Mouse (Mus musculus) testis, adult 2 months (tissue): ENCODE results near the gene Commd8. TPM values are rescaled to one million over a fixed set of nuclear protein-coding genes. Genes with fewer than 3 reads are reported as not detected.

Experiments
- H3K27ac ChIP-seq: fragments of 200-500 bp; 2 replicates; pipeline ENCODE4 v1.5.1; 2012; ENCODE audit warnings: low read depth, low read length; ENCODE audit not compliant: control insufficient read depth, insufficient read depth
- H3K27me3 ChIP-seq: fragments of 200-500 bp; 2 replicates; pipeline ENCODE4 v1.6.1; 2012; ENCODE audit warnings: mild to moderate bottlenecking, low read length, moderate library complexity; ENCODE audit not compliant: control insufficient read depth, insufficient read depth
- H3K36me3 ChIP-seq: fragments of 200-500 bp; 2 replicates; pipeline ENCODE4 v1.6.1; 2012; ENCODE audit warnings: mild to moderate bottlenecking, low read length; ENCODE audit not compliant: control insufficient read depth, insufficient read depth
- H3K4me1 ChIP-seq: fragments of 200-500 bp; 2 replicates; pipeline ENCODE4 v1.6.1; 2012; ENCODE audit warnings: low read length; ENCODE audit not compliant: control insufficient read depth, insufficient read depth
- H3K4me3 ChIP-seq: fragments of 200-500 bp; 2 replicates; pipeline ENCODE4 v1.5.1; 2012; ENCODE audit warnings: low read depth, mild to moderate bottlenecking, low read length, moderate library complexity, mixed read lengths; ENCODE audit not compliant: control insufficient read depth
- CTCF ChIP-seq: fragments of 200-500 bp; IDR thresholded peaks from 2 replicates; pipeline ENCODE4 v1.5.1; 2012; ENCODE audit warnings: low read depth, mild to moderate bottlenecking, inconsistent platforms, low read length, moderate library complexity; ENCODE audit not compliant: control insufficient read depth, insufficient read depth, insufficient replicate concordance
- POLR2A ChIP-seq: fragments of 200-500 bp; IDR thresholded peaks from 2 replicates; pipeline ENCODE4 v1.6.1; 2012; ENCODE audit warnings: low read depth, mild to moderate bottlenecking, inconsistent platforms, low read length, moderate library complexity; ENCODE audit not compliant: control insufficient read depth
- polyA plus RNA-seq: library from polyadenylated mRNA; depleted of rRNA; stranded (reverse); fragments of >200 nt; gene quantifications from 2 replicates; pipeline ENCODE4 v1.2.3, GENCODE M21; 2012; rRNA removed

Gene Commd8
- 2.7 and 3.7 TPM in 2 replicates for polyA plus RNA-seq

DNA sequence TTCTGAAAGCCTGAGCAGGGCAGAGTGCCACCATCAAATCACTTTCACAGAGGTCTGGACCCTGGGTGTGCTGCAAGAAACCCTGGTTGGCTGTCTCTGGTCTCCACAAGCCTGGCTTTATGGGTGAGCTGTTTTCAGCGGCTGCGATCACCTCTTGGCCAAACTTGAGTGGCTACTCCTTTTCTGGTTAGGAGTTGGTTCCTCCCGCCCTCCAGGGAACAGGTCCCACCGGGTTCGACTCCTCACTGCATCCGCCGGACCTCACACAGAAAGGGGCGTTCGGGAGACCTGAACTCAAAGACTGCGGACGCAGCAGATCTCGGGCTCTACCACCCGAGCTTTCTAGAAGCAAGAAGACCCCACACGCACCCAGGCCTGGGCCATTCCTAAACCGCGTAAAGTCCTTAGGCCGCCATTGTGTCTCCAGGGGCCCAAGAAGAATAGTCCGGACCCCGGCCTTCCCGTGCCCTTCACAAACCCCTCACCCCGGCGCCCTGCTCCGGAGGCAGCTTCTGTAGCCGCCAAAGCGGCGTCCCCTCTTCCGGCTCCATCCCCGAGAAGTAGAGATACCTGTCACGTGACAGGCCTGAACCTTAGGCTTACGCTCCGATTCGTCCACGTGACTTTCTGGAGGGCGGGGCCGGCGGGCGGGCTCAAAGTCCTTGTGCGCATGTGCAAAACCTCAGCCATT lies at the start of gene Commd8:
Gene Commd8 (minus strand): TSS at position 596 of the 691 bp plus-strand sequence.
- no peaks in the 10 kb centered on the region for H3K27me3 ChIP-seq
- H3K4me3 ChIP-seq: peak within 1 kb of the TSS; percentile 98
- no peaks in the 10 kb centered on the region for H3K36me3 ChIP-seq
- H3K27ac ChIP-seq: peak within 1 kb of the TSS; percentile 46
- no peaks in the 10 kb centered on the region; the same call in 1 of the 2 replicates for H3K4me1 ChIP-seq
- TF ChIP-seq POLR2A (peak; percentile 85), CTCF (no peak)

DNA sequence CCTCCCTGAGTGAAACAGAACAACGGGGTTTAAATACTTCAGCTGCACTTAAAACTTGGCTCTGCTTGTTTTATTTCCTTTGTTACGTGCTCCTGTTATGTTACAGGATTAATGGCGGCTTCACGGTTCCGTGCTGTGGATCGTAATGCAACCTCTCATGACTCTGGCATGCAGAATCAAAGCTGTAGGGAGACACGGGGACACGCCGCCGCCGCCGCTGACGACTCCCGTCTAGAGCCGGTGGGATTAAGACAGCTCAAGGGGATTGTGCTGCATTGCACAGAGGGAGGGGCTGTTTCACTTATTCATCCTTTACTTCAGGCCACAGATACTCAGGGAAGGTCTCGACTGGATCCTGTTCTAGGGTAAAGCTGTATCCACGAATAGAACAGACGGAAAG lies 43.8 kb upstream of the Commd8 start:
- Histone ChIP-seq H3K4me3 (no peak overlapping the region), H3K36me3 (no peaks in the 10 kb centered on the region), H3K27ac (no peak overlapping the region), H3K4me1 (no peaks in the 10 kb centered on the region; the same call in 1 of the 2 replicates), H3K27me3 (no peaks in the 10 kb centered on the region)
- TF ChIP-seq POLR2A (no peak), CTCF (no peak)

DNA sequence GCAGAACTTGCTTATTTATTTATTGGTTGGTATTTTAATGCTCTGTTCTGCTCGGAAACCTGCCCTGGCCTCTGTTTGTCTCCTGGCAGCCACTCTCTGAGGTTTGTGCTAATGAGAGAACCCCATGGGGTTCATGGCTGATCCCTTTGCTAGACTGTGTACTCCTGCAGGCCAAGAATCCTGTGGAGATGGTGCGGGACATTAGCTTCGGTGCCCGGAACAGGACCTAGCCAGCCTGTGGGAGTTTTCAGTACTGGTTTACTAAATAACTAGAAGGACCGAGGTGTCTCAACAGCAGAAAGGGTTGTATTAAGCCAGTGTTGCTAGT lies 42.8 kb upstream of the Commd8 start:
- Histone ChIP-seq H3K36me3 (no peaks in the 10 kb centered on the region), H3K27ac (no peak overlapping the region)
- TF ChIP-seq POLR2A (no peak), CTCF (no peak)

DNA sequence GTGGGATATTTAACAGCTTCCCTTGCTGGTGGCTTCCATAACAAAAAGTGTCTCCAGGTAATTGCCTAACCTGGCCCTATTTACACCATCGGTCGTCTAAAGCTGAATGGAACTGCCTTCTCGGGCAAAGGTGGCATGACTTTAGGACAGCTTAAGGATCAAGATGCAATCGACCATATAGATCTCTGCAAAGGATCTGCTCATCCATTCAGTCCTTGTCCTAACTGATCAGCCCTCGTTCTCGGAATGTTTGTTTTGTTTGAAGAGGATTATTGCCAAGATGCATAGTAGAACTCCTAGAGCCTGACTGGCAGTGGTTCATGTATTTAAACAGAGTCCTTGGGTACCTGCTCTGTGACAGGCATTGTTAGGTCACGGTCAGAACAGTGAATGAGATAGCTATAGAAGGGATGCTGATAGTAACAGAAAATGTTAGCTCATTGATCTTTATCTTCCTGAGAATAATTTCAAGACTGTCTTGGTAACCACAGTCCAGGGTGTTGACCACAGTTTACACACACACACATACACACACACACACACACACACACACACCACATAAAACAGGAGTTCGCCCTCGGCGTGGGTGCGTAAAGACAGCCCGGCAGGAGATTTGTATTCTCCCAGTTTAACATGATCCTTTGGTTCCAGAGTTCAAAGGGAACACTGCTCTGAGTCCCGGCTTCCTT lies 42.3 kb upstream of the Commd8 start:
- TF ChIP-seq CTCF (no peak), POLR2A (no peak)
- Histone ChIP-seq H3K27me3 (no peaks in the 10 kb centered on the region), H3K27ac (no peak overlapping the region), H3K4me1 (no peaks in the 10 kb centered on the region; the same call in 1 of the 2 replicates), H3K4me3 (no peak overlapping the region), H3K36me3 (no peaks in the 10 kb centered on the region)

More for the DNA sequence above, 42.8 kb upstream of the Commd8 start:
- no peak overlapping the region for H3K4me3 ChIP-seq
- H3K4me1 ChIP-seq: no peaks in the 10 kb centered on the region; the same call in 1 of the 2 replicates
- no peaks in the 10 kb centered on the region for H3K27me3 ChIP-seq

DNA sequence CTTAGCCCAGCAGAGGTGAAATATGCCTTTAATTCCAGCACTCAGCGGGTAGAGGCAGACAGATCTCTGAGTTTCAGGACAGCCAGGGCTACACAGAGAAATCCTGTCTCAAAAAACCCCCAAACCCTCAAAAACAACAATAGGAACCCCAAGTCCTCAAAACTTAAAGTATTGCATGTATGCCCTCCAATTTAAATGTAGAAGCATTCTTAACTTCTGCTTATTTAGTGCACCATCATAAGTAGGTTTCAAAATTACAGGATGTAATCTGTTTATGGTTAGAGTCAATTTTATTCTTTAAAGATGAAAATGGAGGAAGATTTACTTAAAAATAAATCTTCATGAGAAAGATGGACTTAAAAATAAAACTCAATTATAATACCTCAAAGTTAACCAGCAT lies 40.5 kb upstream of the Commd8 start:
- Histone ChIP-seq H3K4me3 (no peak overlapping the region), H3K27ac (no peak overlapping the region), H3K27me3 (no peaks in the 10 kb centered on the region), H3K36me3 (no peaks in the 10 kb centered on the region), H3K4me1 (peaks cover under 1% of the 10 kb centered on the region; the same call in 1 of the 2 replicates)
- no peak for TF ChIP-seq CTCF
- TF ChIP-seq POLR2A: no peak

DNA sequence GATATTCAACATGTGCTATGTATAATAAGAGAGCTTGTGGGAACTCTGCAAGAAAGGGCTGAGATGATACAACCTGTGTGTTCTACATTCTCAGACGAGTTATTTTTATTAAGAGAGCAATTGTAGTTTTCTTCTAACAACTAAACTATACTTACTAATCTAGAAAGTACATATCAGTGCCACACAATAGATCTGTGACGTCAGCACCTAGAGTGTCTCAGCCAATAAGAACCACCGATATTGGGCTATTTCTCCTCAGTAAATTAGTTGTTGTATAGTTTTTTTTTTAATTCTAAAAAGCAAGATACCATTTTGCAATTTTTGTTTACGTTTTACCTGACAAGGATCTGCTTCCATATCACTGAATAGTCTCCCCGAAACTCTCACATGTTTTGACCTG lies 37.3 kb upstream of the Commd8 start:
- Histone ChIP-seq H3K4me1 (peaks cover 13% of the 10 kb centered on the region), H3K27ac (no peak overlapping the region), H3K27me3 (no peaks in the 10 kb centered on the region), H3K4me3 (no peak overlapping the region), H3K36me3 (no peaks in the 10 kb centered on the region)
- no peak for TF ChIP-seq POLR2A
- no peak for TF ChIP-seq CTCF

DNA sequence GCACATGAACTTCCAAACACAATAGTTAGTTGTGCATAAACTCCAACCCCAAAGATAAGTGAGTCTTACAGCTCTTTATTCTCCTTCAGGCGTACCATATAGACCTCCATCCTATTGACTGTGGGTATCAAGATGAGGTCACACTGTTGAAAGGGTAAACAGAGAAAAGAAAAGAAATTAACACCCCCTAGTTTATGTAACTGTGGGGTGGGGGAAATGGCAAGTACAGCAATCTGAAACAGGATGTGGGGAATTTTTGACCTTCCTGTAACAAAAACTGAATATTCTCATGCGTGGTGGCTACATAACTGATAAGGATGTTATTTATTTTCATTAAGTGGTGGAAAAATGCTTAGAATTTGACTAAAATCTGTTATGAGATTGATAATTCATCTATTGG lies 36.5 kb upstream of the Commd8 start:
- peaks cover 13% of the 10 kb centered on the region for H3K4me1 ChIP-seq
- no peaks in the 10 kb centered on the region for H3K27me3 ChIP-seq
- TF ChIP-seq CTCF: no peak
- TF ChIP-seq POLR2A: no peak
- H3K27ac ChIP-seq: no peak overlapping the region
- no peak overlapping the region for H3K4me3 ChIP-seq
- no peaks in the 10 kb centered on the region for H3K36me3 ChIP-seq
